Mouse (Mus musculus) MEL (cell line): ENCODE measurements around the gene Zfp366. TPM values are rescaled to one million over a fixed set of nuclear protein-coding genes. Genes with fewer than 3 reads are reported as not detected.

Experiments
- DNase-seq: peaks from one replicate; pipeline ENCODE4 v3.0.0; 2011; ENCODE audit warnings: low read depth, low spot score
- H3K27ac ChIP-seq: 2 replicates; pipeline ENCODE4 v1.5.1; 2012; ENCODE audit warnings: low read depth, mild to moderate bottlenecking, control low read depth, low read length, moderate library complexity; ENCODE audit not compliant: control insufficient read depth
- H3K27me3 ChIP-seq, 2 experiments: fragments of 150-350 bp in 1 of 2; sonication (generic) in 1 of 2; 2 replicates each; pipeline ENCODE4 v1.6.1; 2012; ENCODE audit warnings: low read length in 2 of 2, mild to moderate bottlenecking in 2 of 2, improper control_type of control experiment in 1 of 2, moderate library complexity in 1 of 2; ENCODE audit not compliant: insufficient read depth in 2 of 2, control insufficient read depth in 1 of 2
- H3K36me3 ChIP-seq, 2 experiments: 2 replicates each; pipeline ENCODE4 v1.6.1; 2012 to 2014; ENCODE audit warnings: low read length in 2 of 2, improper control_type of control experiment in 1 of 2, inconsistent platforms in 1 of 2, mild to moderate bottlenecking in 1 of 2; ENCODE audit not compliant: insufficient read depth in 2 of 2, control insufficient read depth in 1 of 2
- H3K4me1 ChIP-seq, 2 experiments: fragments of 150-350 bp in 1 of 2; sonication (generic) in 1 of 2; 2 replicates each; pipeline ENCODE4 v1.6.1; 2012; ENCODE audit warnings: low read length in 2 of 2, improper control_type of control experiment in 1 of 2, mild to moderate bottlenecking in 1 of 2; ENCODE audit not compliant: insufficient read depth in 2 of 2, control insufficient read depth in 1 of 2
- H3K4me3 ChIP-seq, 2 experiments: fragments of 150-350 bp in 1 of 2; sonication (generic) in 1 of 2; 2 replicates each; pipeline ENCODE4 v1.5.1; 2012; ENCODE audit warnings: low read depth in 2 of 2, low read length in 2 of 2, mild to moderate bottlenecking in 2 of 2, moderate library complexity in 2 of 2, control low read depth in 1 of 2, improper control_type of control experiment in 1 of 2; ENCODE audit not compliant: control insufficient read depth in 1 of 2, insufficient read depth in 1 of 2
- H3K79me2 ChIP-seq: 2 replicates; pipeline ENCODE4 v1.6.1; 2012; ENCODE audit warnings: mild to moderate bottlenecking, low read length, moderate library complexity; ENCODE audit not compliant: control insufficient read depth, poor library complexity, insufficient read depth
- H3K9ac ChIP-seq: 2 replicates; pipeline ENCODE4 v1.6.1; 2012; ENCODE audit warnings: low read depth, mild to moderate bottlenecking, control low read depth, low read length, moderate library complexity; ENCODE audit not compliant: control insufficient read depth, poor library complexity, severe bottlenecking
- H3K9me3 ChIP-seq: fragments of 150-350 bp; sonication (generic); replicated peaks from 2 replicates; pipeline ENCODE4 v1.6.1; 2012; ENCODE audit warnings: mild to moderate bottlenecking, low read length, improper control_type of control experiment, moderate library complexity; ENCODE audit not compliant: insufficient read depth
- BHLHE40 ChIP-seq: IDR thresholded peaks from 2 replicates; pipeline ENCODE4 v1.6.1; 2012; ENCODE audit warnings: low read depth, mild to moderate bottlenecking, inconsistent platforms, low read length, improper control_type of control experiment, borderline replicate concordance
- CHD1 ChIP-seq: IDR thresholded peaks from 2 replicates; pipeline ENCODE4 v1.6.1; 2012; ENCODE audit warnings: low read depth, mild to moderate bottlenecking, inconsistent platforms, low read length, improper control_type of control experiment
- ELF1 ChIP-seq: IDR thresholded peaks from 2 replicates; pipeline ENCODE4 v1.6.1; 2014; ENCODE audit warnings: low read depth, mild to moderate bottlenecking, inconsistent platforms, low read length, improper control_type of control experiment, moderate library complexity
- EP300 ChIP-seq, 2 experiments: IDR thresholded peaks; 2 replicates each; pipeline ENCODE4 v1.6.1; 2011; ENCODE audit warnings: improper control_type of control experiment in 2 of 2, low read length in 2 of 2, low read depth in 1 of 2, mild to moderate bottlenecking in 1 of 2
- HCFC1 ChIP-seq: IDR thresholded peaks from 2 replicates; pipeline ENCODE4 v1.6.1; 2012; ENCODE audit warnings: low read depth, mild to moderate bottlenecking, inconsistent platforms, low read length, improper control_type of control experiment, moderate library complexity
- JUND ChIP-seq: IDR thresholded peaks from 2 replicates; pipeline ENCODE4 v1.6.1; 2011; ENCODE audit warnings: low read depth, mild to moderate bottlenecking, improper control_type of control experiment, low read length
- KAT2A ChIP-seq: conservative IDR thresholded peaks from 2 replicates; pipeline ENCODE4 v1.6.1; 2012; ENCODE audit warnings: low read depth, low read length, improper control_type of control experiment, inconsistent platforms
- MAFK ChIP-seq: IDR thresholded peaks from 2 replicates; pipeline ENCODE4 v1.6.1; 2011; ENCODE audit warnings: low read depth, mild to moderate bottlenecking, low read length, improper control_type of control experiment, borderline replicate concordance
- MAX ChIP-seq: IDR thresholded peaks from 2 replicates; pipeline ENCODE4 v1.6.1; 2011; ENCODE audit warnings: low read length, improper control_type of control experiment
- MAZ ChIP-seq: IDR thresholded peaks from 2 replicates; pipeline ENCODE4 v1.6.1; 2012; ENCODE audit warnings: low read depth, mild to moderate bottlenecking, inconsistent platforms, low read length, improper control_type of control experiment
- MYB ChIP-seq: IDR thresholded peaks from 2 replicates; pipeline ENCODE4 v1.6.1; 2011; ENCODE audit warnings: mild to moderate bottlenecking, low read depth, low read length, improper control_type of control experiment
- MYC ChIP-seq: IDR thresholded peaks from 2 replicates; pipeline ENCODE4 v1.6.1; 2011; ENCODE audit warnings: low read depth, mild to moderate bottlenecking, low read length, improper control_type of control experiment, moderate library complexity
- NELFE ChIP-seq: IDR thresholded peaks from 2 replicates; pipeline ENCODE4 v1.6.1; 2011; ENCODE audit warnings: low read depth, low read length, improper control_type of control experiment
- POLR2A ChIP-seq, 2 experiments: IDR thresholded peaks; 2 replicates each; pipeline ENCODE4 v1.6.1; 2011 to 2012; ENCODE audit warnings: low read length in 2 of 2, mild to moderate bottlenecking in 2 of 2, control low read depth in 1 of 2, improper control_type of control experiment in 1 of 2, low read depth in 1 of 2, moderate library complexity in 1 of 2; ENCODE audit not compliant: control insufficient read depth in 1 of 2, insufficient read depth in 1 of 2, poor library complexity in 1 of 2
- POLR2AphosphoS2 ChIP-seq: IDR thresholded peaks from 2 replicates; pipeline ENCODE4 v1.6.1; 2011; ENCODE audit warnings: low read length, improper control_type of control experiment
- RAD21 ChIP-seq: IDR thresholded peaks from 2 replicates; pipeline ENCODE4 v1.6.1; 2011; ENCODE audit warnings: mild to moderate bottlenecking, low read depth, low read length, improper control_type of control experiment
- SIN3A ChIP-seq: IDR thresholded peaks from 2 replicates; pipeline ENCODE4 v1.6.1; 2012; ENCODE audit warnings: low read length, improper control_type of control experiment, inconsistent platforms
- TAL1 ChIP-seq: IDR thresholded peaks from 2 replicates; pipeline ENCODE4 v1.6.1; 2012; ENCODE audit warnings: mild to moderate bottlenecking, inconsistent platforms, low read length, moderate library complexity, mixed read lengths
- TBP ChIP-seq: IDR thresholded peaks from 2 replicates; pipeline ENCODE4 v1.8.0; 2011; ENCODE audit warnings: low read depth, low read length, improper control_type of control experiment
- USF1 ChIP-seq: IDR thresholded peaks from 2 replicates; pipeline ENCODE4 v1.6.1; 2014; ENCODE audit warnings: low read depth, mild to moderate bottlenecking, inconsistent platforms, low read length, improper control_type of control experiment, moderate library complexity
- USF2 ChIP-seq, 2 experiments: IDR thresholded peaks; 2 replicates each; pipeline ENCODE4 v1.6.1; 2011 to 2012; ENCODE audit warnings: improper control_type of control experiment in 2 of 2, low read length in 2 of 2, borderline replicate concordance in 1 of 2, inconsistent platforms in 1 of 2, low read depth in 1 of 2, mild to moderate bottlenecking in 1 of 2; ENCODE audit not compliant: insufficient read depth in 1 of 2
- ZC3H11A ChIP-seq: IDR thresholded peaks from 2 replicates; pipeline ENCODE4 v1.6.1; 2012; ENCODE audit warnings: low read depth, mild to moderate bottlenecking, inconsistent platforms, low read length, improper control_type of control experiment
- ZKSCAN1 ChIP-seq: IDR thresholded peaks from 2 replicates; pipeline ENCODE4 v1.6.1; 2012; ENCODE audit warnings: low read depth, mild to moderate bottlenecking, inconsistent platforms, low read length, improper control_type of control experiment, moderate library complexity
- ZMIZ1 ChIP-seq: IDR thresholded peaks from 2 replicates; pipeline ENCODE4 v1.6.1; 2012; ENCODE audit warnings: low read depth, mild to moderate bottlenecking, inconsistent platforms, low read length, improper control_type of control experiment, moderate library complexity
- polyA plus RNA-seq, 2 experiments: library from polyadenylated mRNA; stranded (reverse) in 1 of 2; unstranded in 1 of 2; fragments of >175 nt in 1 of 2; fragments of >200 nt in 1 of 2; gene quantifications; 2 replicates each; pipeline versions ENCODE4 v1.2.1 to v1.2.4; 2012; ENCODE audit warnings: low replicate concordance in 2 of 2, low read depth in 1 of 2; ENCODE audit not compliant: insufficient read length in 2 of 2, insufficient read depth in 1 of 2, missing spikeins in 1 of 2
- total RNA-seq: library from RNA; depleted of rRNA; stranded (reverse); fragments of 300-350 nt; gene quantifications from 2 replicates; pipeline ENCODE4 v1.2.3, GENCODE M21; 2012

The Zfp366 gene
- total and polyA plus RNA-seq, 3 experiments: not detected

DNA sequence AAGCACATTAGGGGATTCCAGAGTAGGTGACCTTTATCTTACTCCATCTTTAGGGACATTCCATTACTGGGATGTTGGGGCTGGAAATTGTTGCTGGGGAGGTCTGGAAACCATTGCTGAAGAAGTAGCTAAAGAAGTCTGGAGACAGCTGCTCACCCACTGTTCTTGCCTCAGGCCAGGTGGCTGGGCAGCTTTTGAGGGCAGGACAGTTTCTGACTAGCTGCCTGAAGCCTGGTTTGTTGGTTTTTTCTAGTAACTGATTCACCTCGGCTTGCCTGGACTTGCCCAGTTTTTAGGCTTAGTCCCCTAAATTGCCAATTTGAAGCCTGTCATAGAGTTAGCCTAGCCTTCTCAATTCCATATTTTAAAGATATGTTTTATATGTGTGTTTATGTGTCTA lies 77.8 kb downstream of the Zfp366 start:
- no peaks in the 10 kb centered on the region for H3K9me3 ChIP-seq
- no peak overlapping the region for H3K4me3 ChIP-seq
- H3K27ac ChIP-seq: no peak overlapping the region
- no peaks in the 10 kb centered on the region for H3K36me3 ChIP-seq
- H3K9ac ChIP-seq: no peak overlapping the region
- no peaks in the 10 kb centered on the region for H3K79me2 ChIP-seq
- TF ChIP-seq NELFE (no peak), RAD21 (no peak), BHLHE40 (no peak), ELF1 (no peak), JUND (no peak), POLR2AphosphoS2 (no peak), POLR2A (IDR thresholded peaks at IDR 0.05; ENCODE audit: control insufficient read depth in 1 of 2, insufficient read depth in 1 of 2, low read depth in 1 of 2, low read length in 2 of 2, poor library complexity in 1 of 2) (no peak), ZKSCAN1 (no peak), MAFK (no peak), USF2 (IDR thresholded peaks at IDR 0.05; ENCODE audit: borderline replicate concordance in 1 of 2, insufficient read depth in 1 of 2, low read depth in 1 of 2, low read length in 2 of 2) (no peak), SIN3A (no peak), KAT2A (no peak), EP300 (IDR thresholded peaks at IDR 0.05; ENCODE audit: low read depth in 1 of 2, low read length in 2 of 2) (no peak), TAL1 (no peak), ZMIZ1 (no peak), MAX (no peak)
- no peaks in the 10 kb centered on the region for H3K27me3 ChIP-seq
- no peaks in the 10 kb centered on the region for H3K4me1 ChIP-seq
- DNase-seq: no peak

DNA sequence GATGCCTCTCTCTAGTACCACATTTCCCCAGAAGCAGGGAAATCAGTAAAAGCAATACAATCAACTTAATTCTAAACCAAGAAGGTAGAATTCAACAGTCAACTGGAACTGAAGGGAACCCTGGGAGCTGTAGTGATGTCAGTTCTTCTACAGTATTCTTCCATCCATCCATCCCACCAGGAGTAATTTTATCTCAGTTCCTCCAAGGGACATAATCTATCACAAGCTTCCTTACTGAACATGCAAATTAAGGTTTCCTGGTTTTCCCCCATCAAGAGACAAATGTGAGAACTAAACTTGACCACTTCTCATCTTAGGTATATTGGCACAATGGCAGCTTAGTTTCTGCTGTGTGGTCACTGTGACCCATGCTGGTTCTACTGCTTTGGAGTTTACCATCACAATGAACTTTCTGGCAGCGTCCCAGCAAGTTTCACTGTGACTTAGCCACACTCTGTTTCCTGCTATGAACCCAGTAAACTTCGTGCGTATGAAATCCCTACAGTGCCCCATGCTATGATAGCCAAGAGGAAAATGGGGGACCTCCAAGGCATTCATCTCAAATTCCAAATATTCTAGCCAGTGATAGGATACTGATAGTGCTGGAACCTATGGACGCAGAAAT lies 78.6 kb downstream of the Zfp366 start:
- H3K36me3 ChIP-seq: no peaks in the 10 kb centered on the region
- H3K27ac ChIP-seq: no peak overlapping the region
- H3K27me3 ChIP-seq: no peaks in the 10 kb centered on the region
- no peaks in the 10 kb centered on the region for H3K4me1 ChIP-seq
- no peaks in the 10 kb centered on the region for H3K9me3 ChIP-seq
- TF ChIP-seq MYB: no peak
- TF ChIP-seq MAZ: no peak
- TF ChIP-seq MYC: no peak
- TF ChIP-seq HCFC1: no peak
- TF ChIP-seq TAL1: no peak
- no peak for TF ChIP-seq CHD1
- TF ChIP-seq POLR2AphosphoS2: no peak
- no peak for TF ChIP-seq USF1
- no peak for TF ChIP-seq BHLHE40
- no peak for TF ChIP-seq ELF1
- TF ChIP-seq TBP: no peak
- no peak for TF ChIP-seq ZC3H11A
- TF ChIP-seq EP300 (IDR thresholded peaks at IDR 0.05; ENCODE audit: low read depth in 1 of 2, low read length in 2 of 2): no peak
- TF ChIP-seq, all 39 proteins: peak for 0
- DNase-seq: no peak
- Histone ChIP-seq H3K9ac (no peak overlapping the region), H3K79me2 (no peaks in the 10 kb centered on the region), H3K4me3 (no peak overlapping the region)
